Mouse (Mus musculus): Measurements from ENCODE around the gene Ap1s2.

Ap1s2 gene

DNA sequence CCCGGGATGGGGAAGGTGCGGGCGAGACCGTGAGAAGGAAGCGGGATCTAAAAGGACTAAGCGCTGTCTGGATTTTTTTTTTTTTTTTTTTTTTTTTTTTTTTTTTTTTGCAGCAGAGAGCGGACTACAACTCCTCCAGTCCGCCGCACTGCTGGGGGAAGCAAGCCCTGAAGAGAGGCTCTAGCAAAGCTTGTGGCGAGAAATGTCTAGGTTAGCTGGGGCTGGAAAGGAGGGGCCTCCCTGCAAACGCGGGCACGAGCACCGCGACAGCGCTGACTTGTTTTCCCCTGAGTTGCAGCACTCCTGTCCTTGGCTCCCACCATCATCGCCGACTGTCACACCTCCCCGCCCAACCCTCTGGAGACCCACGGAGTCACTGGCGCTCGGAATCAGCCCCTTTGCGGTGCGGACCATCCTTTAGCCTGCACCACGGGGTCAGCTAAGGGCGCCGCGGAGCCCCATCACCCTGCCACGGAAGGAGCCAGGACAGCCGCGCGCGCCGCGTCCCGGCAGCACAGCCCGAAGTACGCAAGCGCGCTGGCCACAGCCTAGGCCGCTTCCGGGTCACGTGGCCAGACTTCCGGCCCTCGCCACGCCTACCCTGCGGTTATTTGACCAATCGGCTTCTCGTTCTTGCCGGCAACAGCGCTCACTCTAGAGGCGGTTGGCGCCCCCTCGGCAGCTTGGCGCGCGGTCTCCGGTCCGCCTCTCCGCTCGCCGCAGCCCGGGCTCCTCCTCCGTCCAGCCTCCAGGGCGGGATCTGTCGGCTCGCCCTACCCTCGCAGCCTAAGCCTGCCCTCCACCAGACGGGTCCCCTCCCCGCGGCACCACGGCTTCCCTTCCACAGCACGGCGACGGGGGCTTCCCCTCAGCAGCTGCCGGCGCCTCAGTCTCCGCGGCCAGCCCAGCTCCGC lies at the start of gene Ap1s2:
Ap1s2 (plus strand) TSS at position 681 of the 914 bp plus-strand sequence.
- DNase-seq: peak; percentile 93

DNA sequence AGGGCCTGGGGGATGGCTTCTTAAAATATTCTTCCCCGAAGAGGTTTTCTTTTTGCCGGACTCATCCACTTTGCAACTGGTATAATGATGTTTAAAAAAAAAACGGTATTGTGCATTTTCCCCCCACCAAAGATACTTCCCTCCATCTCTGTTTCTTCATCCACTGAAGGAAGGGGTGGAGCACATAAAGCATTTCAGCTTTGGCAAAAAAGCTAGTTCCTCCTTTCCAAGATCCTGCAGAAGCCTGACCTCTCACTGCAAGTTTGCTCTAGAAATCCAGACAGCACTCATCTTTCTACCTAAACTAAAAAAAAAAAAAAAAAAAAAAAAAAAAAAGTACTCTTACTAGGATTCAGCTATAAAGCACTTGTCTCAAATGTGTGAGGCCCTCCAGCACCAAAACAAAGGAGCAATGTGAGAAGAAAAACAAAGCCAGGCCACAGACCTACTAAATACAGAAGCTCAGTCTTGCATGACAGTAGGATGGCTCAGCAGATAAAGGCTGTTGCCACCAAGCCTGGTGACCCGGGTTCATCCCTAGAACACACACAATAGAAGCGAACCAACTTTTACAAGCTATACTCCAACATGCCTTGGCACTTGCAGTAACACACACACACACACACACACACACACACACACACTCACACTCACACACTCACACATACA lies 41.0 kb upstream of the Ap1s2 start:
- DNase-seq: no peak

DNA sequence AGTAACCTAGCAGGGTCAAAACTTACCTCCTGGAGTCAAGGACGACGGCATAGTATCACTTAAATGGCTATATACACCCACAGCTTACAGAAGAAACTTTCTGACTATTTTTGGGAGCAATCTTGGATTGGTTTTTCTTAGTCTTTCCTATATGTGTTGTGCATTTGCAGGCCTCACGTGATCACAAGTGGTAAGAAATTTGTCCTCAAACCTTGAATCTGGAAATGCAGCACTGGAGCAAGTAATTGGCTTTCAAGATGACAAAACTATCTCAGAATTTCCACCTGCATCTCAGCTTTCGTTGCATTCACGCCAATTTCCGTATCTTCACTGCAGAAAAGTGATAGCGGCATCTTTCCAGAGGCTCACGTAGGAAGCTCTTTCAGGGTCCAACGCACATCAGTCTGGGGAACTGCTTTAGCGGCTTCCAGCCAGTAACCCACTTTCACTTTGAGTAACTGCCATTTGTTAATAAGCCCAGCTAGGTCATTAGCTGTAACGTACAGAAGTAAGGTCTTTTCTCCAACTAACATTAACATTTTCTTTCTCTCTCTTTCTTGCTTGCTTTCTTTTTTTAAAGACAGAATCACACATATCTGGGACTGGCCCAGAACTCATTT lies 40.0 kb upstream of the Ap1s2 start:
- DNase-seq: no peak

DNA sequence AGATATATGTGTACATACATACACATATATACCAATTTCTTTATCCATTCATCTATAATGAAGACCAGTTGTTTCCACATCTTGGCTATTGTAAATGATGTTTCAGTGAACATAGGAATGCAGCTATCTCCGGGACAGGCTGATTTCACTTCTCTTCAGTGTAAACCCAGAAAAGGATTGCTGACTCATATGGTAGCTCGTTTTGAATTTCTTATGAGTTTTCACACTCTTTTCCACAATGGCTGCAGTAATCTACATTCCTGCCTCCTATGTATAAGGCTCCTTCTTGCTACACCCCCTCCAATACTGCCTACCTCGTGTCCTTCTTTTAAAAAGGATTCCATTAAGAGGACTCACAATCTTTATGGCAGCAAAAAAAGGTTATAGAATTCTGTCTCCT lies 32.9 kb upstream of the Ap1s2 start:
- no peak for DNase-seq

DNA sequence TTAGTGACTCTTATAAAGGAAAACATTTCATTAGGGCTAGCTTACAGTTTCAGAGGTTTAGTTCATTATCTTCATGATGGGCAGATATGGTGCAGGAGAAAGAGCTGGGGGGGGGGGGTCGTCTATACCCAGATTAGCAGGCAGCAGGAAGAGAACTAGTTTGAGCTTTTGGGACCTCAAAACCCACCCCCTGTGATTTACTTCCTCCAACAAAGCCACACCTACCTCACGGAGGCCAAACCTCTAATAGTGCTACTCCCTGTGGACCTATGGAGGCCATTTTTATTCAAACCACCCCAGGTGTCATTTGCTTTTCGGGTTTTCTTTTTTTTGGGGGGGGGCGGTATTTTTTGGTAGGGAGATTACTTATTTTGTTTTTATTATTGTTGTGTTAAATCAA lies 32.2 kb upstream of the Ap1s2 start:
- DNase-seq: no peak

DNA sequence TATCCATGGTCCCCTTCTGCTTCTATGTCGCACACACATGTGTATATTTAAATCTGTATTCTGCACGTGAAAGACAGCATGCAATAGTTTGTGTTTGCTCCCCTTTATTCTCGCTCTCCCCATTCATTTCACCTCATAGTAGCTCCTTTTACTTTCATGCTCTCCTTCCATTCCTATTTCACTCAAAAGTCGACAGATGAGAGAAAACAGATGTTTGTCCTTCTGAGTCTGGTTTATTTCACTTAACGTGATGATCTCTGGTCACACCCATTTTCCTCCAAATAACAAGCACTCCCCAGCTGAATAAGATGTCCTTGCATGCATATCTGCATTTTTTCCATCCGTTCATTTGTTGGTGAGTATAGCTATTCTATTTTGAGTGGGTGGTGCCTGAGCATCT lies 29.8 kb upstream of the Ap1s2 start:
- no peak for DNase-seq

DNA sequence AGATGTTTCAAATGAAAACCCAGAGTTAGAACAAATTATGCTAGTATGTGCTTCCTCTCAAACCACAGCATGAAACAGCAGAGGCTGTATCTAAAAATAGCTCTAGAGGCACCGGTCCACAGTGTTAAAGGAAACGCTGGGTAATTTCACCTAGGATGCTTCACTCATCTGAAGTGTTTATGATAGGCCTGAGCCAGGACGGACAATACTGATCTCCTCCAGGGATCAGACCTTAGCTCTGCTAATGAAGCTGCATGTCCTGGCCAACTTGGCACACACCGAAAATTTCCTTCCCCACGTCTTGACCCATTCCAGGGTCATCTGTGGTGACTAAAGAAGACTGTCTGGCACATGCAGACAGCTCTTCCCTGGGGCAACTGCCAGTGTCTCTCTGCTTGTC lies 29.4 kb upstream of the Ap1s2 start:
- peak; percentile 14 for DNase-seq

DNA sequence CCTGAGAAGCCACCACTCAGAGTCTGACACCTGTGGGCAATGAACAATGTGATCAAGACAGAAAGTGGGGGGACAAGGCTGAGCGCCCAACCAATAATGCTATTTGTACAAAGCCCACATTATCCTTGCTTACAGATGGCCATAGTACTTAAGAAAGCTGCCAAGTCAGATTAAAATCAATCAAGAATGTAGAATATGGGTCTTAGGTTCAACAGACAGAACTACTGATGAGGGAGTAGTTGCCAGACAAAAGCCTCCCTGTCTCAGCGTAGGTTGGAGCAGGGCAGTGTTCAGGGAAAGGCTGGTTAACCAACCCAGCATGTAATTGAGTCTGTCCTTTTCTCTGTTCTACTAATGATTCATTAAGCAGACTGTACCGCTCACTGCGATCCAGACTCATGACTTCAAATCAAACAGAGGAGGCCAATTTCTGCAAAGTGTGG lies 23.3 kb upstream of the Ap1s2 start:
- no peak for DNase-seq

DNA sequence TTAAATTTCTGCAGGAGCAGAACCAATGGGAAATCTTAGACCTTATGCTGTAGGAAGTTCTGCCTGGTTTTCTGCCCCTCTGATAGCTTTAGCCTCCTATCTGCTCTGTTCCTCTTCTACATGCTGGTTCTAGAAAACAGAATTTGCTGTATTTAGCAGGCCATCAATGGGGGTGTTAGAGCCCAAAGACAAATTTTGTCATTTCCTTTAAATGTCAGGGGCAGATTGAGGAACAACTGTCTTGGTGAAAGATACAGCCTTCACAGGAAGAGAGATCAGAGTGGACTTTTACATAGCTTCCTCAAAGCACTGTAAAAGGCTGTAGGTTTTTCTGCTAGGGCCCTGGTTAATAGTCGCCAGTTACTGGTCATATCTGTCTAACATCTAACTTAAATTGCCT lies 11.5 kb upstream of the Ap1s2 start:
- DNase-seq: no peak

DNA sequence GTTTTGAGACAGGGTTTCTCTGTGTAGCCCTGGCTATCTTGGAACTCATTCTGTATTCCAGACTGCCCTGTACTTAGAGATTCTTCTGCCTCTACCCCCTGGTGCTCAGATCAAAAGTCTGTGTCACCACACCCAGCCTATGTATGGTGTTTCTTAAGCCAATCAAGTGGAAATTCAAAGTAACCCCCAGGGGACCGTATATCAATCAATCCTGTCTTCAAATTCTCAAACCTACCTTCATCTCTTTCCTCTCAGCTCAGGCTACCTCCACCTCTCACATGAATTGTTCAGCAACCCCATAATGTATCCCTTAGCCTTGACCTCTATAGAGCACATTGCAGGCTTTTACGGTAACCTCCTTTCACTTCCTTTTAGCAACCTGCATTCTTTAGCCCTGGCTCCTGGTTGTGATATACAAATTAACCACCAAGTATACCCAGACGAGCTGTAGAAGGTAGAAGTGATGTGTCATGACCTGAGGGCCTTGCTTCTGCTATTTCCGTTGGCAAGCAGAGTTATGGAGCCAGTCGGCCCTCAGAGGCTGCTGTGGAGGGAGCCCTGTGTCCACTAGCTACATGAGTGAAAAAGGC lies 9.3 kb upstream of the Ap1s2 start:
- DNase-seq: no peak

DNA sequence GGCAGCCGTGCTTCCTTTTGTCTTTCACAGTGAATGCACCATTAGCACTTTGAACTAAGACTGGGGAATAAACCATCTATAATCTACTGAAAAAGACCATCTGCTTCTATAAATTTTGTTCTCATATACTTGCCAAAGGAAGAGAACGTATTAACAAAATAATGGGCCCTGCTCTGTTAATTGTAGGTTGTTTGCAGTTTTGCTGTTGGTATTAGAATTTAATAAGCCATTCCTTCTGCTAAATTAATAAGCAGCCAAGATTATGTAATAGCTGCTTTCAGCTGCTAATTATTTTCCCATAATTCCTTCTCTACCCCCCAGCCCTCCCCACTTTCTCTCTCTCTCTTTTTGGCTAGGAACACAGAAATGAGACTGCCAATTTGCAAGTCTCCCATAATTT lies 2.0 kb upstream of the Ap1s2 start:
- DNase-seq: no peak

DNA sequence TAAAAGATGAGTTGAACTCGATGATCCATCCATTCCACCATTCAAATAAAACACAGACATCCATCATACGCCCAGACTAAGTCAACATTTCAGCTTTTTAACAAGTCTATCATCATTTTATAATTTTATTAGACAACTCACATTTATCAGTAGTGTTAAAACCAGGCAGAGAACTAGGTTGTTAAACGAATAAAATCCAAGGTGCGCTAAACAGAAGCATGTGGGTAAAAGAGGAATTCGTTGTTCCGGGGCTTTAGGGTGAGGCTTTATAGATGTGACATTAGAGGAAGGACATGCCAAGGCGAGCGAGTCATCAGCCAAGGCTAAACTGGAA lies 847 bp upstream of the Ap1s2 start:
- no peak for DNase-seq

DNA sequence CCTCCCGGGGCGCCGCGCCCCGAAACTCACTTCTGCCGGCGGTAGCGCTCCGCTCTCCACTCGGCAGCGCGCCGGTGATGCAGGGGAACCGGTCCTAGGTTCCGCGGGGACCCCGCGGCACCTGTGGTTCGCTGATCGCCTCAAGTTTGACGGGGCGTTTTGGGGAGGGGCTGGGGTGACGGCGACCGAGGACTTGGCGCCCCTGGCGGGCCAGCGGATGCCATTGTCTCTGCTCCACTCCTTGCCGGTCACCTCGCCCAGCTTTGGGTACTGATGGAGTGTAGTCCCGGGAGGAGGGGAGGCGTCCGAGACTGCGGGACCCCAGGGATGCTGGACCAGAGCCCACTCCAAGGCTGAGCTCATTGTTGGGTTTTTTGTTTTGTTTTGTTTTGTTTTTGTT lies 564 bp downstream of the Ap1s2 start:
- peak; percentile 47 for DNase-seq

DNA sequence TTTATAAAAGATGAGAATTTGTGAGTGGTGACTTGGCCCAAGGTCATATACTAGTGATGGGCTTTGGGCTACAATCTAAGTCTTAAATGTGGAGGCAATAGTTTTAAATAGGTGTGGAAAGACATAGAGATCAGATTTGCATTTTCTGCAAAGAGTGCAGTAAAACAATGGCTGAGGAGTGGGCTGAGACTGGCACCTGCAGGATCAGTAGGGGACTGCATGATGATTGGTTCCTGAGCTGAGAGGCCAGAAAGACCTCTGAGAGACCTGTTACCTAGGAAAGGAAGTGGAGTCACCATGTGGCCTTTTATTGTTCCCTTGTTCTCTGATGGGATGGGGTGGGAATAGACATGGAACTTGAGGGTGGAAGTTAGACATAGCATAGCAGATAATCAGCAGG lies 4.0 kb downstream of the Ap1s2 start:
- DNase-seq: peak; percentile 15

DNA sequence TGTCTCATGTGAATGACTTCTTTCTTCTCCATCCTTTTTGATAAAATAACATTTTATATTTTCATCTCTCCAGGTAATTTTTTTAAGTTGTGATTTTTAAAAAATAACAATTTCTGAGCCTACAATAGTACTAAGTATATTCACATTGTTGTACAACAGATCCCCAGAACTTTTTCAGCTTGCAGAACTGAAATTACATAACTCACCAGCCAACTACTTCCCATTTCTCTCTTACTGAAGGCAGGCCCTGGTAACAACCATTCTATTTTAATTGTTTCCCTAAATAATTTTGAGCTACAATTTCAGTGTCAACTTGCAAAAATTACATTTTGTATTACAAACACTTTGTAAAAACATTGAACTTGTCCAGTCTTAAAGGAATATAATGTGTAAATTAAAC lies 20.7 kb downstream of the Ap1s2 start:
- DNase-seq: no peak

DNA sequence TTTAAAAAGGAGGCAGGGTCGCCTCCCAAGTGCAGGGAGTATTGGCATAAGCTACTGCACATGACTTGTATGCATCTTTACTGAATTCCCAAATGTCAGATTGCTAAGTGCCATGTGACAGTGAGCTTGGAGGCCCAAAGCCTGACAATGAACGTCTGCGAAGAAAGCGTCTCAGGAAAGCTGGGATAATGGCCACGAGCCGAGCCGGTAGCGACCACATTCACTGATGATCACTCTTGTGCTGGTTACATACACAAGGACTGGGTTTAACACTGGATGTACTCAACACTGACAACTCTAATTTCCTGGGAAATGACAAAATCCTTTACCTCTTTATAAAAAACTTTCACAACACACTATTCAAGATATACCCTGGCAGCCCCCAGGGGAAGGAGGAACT lies 25.9 kb downstream of the Ap1s2 start:
- no peak for DNase-seq

DNA sequence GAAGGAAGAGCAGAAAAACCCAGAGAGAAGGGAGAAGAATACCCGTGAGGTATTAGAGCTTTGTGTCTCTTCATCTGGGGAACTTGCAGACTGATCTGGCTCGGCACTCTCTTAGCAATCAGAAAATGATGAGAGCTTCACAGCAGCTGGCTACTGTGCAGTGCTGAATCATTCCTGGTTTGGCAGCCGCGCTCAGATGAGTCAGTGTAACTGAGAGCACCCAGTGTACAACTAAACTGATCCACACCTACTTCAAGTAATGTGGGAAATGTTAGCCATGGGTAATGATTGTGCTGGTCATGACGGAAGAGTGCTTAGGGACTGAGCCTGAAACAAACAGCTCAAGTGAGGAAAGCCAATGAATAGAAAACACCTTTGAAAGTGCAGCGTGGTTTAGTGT lies 29.8 kb downstream of the Ap1s2 start:
- no peak for DNase-seq

DNA sequence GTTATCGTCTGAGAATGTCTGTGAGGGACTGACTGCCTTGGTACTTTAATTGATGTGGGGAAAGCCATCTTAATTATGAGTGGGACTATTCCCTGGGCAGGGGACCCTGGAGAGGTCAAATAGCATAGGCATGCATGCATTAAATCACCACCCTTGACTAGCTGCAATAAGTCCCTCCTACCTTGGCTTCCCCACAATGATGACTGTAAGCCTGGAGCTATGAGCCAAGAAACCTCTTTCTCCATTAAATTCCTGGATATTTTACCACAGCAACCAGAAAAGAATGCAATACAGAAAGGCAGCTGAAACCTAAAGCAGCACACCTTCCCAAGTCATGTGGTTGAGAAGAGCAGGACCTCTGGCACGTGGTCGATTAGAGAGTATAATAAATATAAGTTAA lies 35.6 kb downstream of the Ap1s2 start:
- no peak for DNase-seq

DNA sequence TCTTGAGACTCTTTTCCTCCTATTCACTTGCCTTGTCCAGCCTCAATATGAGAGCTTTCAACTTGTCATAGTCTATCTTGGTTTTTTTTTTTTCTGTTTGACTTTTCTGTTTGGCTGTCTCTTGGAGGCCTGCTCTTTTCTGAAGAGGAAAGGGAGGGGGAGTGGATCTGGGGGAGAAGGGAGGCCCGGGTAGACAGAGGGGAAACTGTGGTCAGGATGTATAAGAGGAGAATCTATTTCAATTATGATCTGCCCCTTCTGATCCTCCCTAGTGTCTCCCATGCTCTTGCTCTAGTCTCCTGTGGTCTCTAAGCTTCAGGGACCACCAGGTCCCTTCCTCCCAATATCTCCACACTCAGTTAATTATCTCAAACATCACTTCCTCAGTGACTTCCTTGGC lies 42.8 kb downstream of the Ap1s2 start:
- DNase-seq: no peak

DNA sequence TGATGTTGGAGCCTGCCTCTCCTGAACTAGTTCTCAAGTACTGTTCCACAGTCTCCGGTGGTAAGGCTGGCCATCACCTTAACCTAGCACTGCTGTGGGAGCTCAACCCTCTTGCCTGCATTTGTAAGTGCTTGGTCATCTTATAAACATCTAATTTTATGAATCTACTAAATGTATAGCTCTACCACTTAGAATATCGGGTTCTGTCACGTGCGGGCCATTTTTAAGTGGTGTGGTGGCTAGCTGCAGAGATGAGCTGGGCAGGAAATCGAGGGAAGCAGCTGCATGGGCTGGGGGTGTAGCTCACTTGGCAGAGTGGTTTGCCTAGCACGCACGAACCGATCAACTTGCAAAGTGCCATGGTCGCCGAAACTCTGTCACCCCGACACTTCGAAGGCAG lies 48.6 kb downstream of the Ap1s2 start:
- no peak for DNase-seq

DNA sequence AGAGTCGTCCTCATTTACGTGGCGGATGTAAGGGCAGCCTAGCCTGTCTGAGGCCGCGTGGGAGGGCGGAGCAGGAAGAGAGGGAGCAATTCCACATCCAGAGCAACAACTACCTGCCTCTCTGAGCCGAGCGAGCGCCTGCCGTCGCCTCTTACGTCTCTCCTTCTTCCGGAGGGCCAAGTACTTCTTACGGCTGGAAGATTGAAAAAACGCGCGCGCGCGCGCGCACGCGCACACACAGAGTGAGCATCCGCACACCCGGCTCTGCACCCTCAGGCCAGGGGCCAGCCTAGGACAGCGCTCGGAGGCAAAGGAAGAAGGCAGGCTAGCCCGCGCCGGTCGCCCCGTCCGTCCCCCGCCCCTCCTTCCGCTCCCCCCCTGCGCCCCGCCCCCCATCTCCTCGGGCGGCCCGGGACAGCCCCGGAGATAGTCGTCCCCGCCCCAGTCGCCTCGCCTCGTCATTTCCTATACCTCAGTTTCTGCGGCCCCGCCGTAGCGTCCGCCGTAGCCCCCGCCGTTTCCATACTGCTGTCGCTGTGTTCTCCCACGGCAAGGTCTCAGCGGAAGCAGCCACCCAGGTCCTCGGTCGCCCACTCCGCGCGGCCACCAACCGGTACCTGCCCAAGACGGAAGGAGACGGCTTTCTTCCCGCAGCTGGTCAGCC lies 49.1 kb downstream of the Ap1s2 start:
- DNase-seq: peak; percentile 31

DNA sequence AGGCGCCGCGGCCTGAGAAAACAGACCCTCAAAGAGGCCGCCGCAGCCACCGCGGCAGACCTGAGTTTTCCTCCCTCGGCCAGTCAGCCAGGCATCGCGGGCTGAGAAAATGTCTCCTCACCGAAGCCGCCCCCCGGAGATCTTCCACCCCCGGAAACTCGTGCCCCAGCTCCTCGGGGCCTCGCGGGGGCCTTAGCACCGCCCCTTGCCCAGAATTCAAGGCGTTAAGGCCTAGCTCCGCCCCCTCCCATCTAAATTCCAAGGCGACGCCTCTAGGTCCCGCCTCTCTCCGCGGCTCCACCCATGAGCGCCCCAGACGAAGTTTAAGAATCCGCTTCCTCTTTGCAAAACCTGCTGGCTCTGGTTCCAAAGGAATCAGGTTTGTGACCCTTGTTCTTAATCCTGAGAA lies 49.7 kb downstream of the Ap1s2 start, which contains the start of gene Zrsr2:
Zrsr2 (minus strand) TSS at position 195 of the 409 bp plus-strand sequence.
- peak; percentile 67 for DNase-seq

DNA sequence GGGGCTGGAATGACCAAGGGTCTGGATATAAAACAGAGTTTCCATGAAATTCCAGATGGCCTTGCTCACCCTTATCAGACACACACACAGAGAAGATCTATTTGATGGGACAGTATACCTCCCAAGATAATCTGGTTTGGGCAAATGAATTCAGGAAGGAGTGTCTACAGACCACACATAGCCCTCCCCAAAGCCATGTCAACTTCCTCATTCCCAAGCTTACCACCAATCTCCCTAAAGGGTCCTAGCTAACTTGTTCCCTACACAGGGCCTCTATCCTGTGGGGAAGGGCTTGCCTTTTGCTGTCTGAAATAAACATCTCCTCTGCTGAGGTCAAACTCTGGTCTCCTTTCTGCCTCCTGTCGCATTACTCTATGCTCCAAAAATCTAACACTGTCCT lies 72.3 kb downstream of the Ap1s2 start:
- DNase-seq: no peak
